Comparison of ENCODE assay signal across 8 mouse cellular contexts in the genomic region with DNA sequence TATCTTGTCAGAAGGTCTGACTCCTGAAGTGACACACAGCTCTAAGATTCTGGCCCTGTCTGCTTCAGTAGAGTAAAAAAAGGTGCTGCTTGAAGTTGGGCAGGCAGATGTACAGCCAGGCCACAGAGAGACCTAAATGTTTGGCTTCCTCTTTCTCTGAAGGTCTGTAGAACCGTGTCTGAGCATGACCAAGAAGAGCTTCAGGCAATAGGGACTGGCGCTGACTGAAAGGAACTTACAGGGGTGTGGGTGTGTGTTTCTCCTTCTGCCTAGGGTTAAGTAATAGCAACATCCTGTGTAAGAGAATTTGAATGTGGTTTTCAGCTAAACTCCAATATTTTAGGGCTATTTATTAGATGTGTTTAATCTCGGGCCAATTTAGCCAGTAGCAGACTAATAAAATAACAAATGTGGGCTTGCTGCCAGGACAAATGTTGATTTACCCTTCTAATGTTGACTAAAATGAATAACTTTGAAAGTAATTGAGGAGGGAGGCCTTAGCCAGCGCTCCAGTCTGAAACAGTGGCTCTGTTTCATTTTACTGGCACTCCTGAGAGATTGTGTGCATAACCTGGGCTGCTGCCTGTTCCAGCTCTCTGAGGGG.
DNase-seq lines count a peak whose midpoint lies in the region; ATAC-seq lines count a peak whose summit lies in the region.

No protein-coding gene starts in this region.

- no peak overlapping the region for H3K4me3 ChIP-seq in kidney, embryonic 15.5 days (replicated peaks)
- peak overlapping the region; percentile 86 for H3K4me3 ChIP-seq in megakaryocyte, embryonic 14.5 days (replicated peaks)

- ATAC-seq in kidney, embryonic 15.5 days (replicated peaks; ENCODE audit: low FRiP score): peak; percentile 57; the same call in 1 of the 2 replicates

- 30% methylated on average over 4 of the region's 4 CpGs for WGBS in kidney, embryonic 15.5 days

- no peaks in the 10 kb centered on the region for H3K36me3 ChIP-seq in kidney, embryonic 15.5 days
- H3K36me3 ChIP-seq in megakaryocyte, embryonic 14.5 days (replicated peaks; ENCODE audit: low read length): peaks cover 53% of the 10 kb centered on the region

- no peaks in the 10 kb centered on the region for H3K9me3 ChIP-seq in kidney, embryonic 15.5 days (replicated peaks)
- no peaks in the 10 kb centered on the region for H3K9me3 ChIP-seq in megakaryocyte, embryonic 14.5 days

- peaks cover 43% of the 10 kb centered on the region for H3K4me1 ChIP-seq in kidney, embryonic 15.5 days
- peaks cover 100% of the 10 kb centered on the region for H3K4me1 ChIP-seq in megakaryocyte, embryonic 14.5 days

- no peak overlapping the region for H3K9ac ChIP-seq in kidney, embryonic 15.5 days

- peak overlapping the region; percentile 90 for H3K27ac ChIP-seq in kidney, embryonic 15.5 days

- H3K4me2 ChIP-seq in kidney, embryonic 15.5 days: no peak overlapping the region

- DNase-seq in adrenal gland, adult 2 months: peak; percentile 61
- no peak for DNase-seq in adrenal gland, adult 18-20 months (ENCODE audit: low spot score in 2 of 2)
- DNase-seq in B cell, adult 2 months: peak; percentile 69 to 73
- peak; percentile 95 for DNase-seq in fibroblast of lung, adult 2 months (ENCODE audit: low read depth)
- no peak for DNase-seq in frontal cortex, postnatal 14 days (ENCODE audit: low spot score in 2 of 2)
- DNase-seq in left cerebral cortex, adult 18-20 months (ENCODE audit: low spot score in 2 of 2): no peak

- peaks cover 11% of the 10 kb centered on the region; the same call in 1 of the 2 replicates for H3K27me3 ChIP-seq in kidney, embryonic 15.5 days
- no peaks in the 10 kb centered on the region for H3K27me3 ChIP-seq in megakaryocyte, embryonic 14.5 days (replicated peaks)

Comparison
In these comparisons a context has a peak if more than half of its experiments do, and no peak if none do; other contexts are left out.
1. DNase-seq: peak in adrenal gland, adult 2 months (single experiment), B cell, adult 2 months (2 of 2) and fibroblast of lung, adult 2 months (single experiment); none in adrenal gland, adult 18-20 months (0 of 2), frontal cortex, postnatal 14 days (0 of 2) and left cerebral cortex, adult 18-20 months (0 of 2).